Mouse (Mus musculus) regulatory T cell (primary cell): Measurements from ENCODE around the gene Sytl4.

Source experiments
- in situ Hi-C: fragments of 300-600 bp; cut with MboI, MseI; formaldehyde crosslinking; loops from one replicate; pipeline ENCODE4 v1.15.1; 2025; ENCODE audit warnings: high pct_unique_total_duplicates

The Sytl4 gene

DNA sequence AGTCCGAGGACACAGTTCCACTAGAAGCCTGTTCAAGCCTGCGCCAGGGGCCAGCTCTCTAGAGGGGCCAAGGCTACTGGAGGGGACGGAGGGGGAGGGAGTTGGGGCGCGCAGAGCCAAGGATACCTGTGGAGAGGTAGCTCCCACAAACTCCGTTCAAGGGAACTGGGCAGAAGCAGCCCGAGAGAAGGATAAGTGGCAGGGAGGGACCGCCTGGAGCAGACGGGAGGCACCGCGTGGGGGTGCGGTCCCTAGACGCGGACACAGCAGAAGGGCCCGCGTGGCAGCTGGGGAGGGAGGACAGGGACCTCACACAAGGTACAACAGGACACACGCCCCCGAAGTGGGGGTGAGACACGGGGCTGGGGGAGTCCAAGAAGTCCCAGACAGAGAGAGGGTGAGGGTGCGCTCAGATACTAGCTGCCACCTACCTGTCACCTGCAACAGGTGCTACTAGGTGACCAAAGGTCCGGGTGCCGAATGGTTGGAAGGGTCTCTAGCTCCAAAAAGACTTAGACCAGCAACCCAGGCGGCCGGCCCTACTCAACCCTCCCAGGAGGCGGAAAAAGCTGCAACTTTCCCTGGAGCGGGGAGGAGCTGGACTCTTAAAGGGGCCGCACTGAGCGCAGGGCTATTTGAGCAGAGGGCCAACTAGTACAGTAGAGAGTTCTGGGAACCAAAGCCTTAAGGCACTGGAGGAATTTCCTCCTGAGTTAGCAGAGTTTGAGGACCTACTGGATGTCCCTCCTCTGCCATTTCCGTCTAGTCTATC is at the start of gene Sytl4:
TSS of gene Sytl4 (minus strand) at position 582 of the 772 bp plus-strand sequence.
- in situ Hi-C loops, result no loop called here

DNA sequence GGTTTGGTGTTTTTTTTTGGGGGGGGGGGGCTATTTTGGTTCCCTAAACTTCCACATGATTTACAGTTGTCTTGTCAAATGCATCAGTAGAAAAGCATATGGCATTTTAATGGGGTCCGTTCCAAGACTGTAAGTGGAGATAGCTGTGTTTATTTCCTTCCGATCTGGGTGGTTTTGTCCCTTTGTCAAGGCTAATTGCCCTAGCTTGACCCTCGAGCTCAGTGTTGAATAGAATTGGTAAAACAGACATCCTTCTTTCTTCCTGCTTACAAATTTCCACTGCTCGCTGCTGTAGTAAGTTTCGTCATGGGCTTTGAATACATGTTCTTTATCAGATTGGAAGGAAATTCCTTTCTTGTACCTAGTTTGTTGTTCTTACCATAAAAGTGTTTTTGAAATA is 39.1 kb upstream of the Sytl4 start:
- in situ Hi-C loops, result no loop called here

DNA sequence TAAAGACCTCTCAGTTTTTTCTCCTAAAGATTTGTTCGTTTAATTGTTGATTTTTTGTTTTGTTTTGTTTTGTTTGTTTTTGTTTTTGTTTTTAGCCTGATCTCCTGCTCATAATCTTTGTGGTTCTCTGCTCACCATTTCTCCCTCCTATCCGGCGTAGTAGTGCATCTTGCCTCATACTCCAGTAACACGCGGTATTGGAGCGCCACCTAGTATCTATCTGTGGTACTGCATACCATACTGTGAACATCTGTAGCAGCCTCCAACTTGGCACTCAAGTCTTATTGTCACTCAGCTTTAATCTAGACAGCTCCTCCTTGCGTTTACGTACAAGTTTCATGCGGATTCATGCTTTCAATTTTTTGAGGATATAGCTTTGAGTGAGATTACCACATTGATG is 37.4 kb upstream of the Sytl4 start:
- in situ Hi-C loops, result loop anchor here (5.0 kb wide), 1 partner anchor 72 kb away; no protein-coding TSS in a partner anchor

DNA sequence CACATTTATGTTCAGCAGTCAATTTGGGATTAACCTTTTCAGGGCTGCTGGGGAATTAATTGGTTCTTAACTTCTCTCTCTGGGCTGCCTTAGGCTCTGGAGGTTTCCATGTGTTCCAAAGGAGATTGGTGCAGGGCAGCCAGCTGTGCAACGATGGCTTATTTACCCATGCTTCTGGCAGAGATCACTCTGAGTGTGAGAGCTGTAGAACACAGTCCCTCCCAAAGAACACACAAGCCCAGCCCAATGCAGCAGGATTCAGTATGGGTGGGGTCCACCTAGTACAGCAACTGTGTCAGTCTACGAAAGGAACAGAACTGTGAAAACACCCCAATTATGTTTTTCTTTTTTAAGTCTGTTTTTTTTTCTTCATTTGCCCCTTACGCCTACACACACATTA is 14.3 kb upstream of the Sytl4 start:
- in situ Hi-C loops, result no loop called here

DNA sequence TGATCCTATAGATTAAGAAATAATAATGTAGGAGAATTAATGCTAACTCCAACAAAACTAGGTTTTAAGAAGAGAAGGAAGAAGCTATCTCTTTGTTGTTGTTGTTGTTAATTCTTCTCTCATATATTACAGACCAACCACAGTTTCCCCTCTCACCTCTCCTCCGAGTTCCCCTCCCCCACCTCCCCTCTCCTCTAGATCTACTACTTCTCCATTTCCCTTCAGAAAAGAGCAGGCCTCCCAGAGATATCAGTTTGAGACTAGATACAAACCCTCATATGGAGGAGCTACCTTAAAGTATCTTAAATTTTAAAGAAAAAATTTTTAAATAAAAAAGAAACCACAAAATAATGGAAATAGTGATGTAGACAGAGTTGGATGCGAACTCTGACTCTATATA is 17.0 kb downstream of the Sytl4 start:
- in situ Hi-C loops, result no loop called here

DNA sequence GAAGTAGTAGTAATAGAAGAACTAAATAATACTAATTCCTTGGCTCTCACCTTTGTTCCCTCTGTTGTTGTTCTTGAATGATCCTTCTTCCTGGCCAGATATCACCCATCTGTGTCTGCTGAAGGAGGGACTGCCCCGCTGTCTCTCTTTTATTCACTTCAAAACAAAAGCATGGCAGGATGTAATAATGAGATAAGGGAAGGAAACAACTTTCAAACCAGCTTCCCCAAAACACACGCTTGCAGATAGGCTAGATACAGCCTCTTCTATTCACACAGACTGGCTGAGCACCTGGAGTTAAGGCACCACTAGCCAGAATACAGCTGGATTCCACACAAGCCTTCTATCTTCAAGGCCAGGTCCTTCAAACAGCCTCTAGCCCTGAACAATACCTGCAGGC is 21.0 kb downstream of the Sytl4 start:
- in situ Hi-C loops, result no loop called here

DNA sequence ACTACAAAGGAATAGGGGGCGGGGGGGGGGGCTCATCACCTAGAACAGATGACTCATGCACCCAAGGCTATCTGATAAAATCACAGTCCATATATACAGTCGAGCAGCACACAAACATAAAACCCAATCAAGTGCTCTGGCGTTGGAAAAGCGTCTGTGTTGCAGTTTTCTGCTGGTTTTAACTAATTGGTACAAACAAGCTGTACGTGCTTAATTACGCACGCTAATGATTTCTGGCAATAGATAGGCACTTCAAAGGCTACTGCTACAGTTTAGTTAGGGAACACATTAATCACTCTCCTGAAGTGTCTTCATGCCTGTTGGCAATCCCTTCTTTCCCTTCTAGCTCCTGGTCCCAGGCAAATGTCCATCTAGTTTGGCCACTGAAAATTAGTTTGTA is 27.0 kb downstream of the Sytl4 start:
- in situ Hi-C loops, result no loop called here

DNA sequence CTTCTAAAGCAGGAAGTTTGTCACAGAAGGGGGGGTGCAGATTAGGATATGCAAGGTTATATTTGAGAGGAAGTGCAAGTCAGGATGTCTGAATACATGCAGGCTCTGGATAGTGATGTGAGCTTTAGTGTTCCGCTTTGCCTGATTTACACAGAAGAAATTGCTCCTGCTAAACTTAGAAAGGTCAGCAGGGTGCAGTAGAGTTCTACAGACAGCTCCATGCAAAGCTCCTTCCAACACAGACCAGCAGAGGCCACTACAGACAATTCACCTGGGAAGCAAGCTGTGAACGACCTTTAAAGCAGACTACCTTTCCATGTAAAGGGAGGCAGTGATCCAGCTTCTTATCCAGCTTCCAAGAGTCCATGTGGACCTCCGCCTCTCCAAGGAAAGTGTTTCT is 34.2 kb downstream of the Sytl4 start:
- in situ Hi-C loops, result loop anchor here (5.0 to 10.0 kb wide), 2 partner anchors 70 to 597 kb away; partner anchors contain the start of gene Timm8a1

DNA sequence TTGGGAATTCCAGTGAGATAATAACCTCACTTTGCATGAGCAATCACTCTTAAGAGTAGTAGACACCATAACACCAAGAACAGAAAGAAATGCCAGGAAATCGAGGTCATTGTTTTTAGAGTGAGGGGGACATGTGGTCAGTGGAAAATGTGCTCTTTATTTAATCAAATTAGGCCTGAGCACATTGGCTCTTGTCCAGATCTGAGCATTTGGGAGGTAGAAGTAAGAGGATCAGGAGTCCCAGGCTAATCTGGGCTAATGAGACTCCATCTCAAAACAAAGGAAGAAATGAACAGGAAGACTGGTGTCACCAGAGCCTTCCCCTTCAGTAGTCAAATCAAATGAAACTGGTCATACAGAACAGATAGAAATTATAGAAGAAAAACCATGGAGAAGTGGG is 42.1 kb downstream of the Sytl4 start:
- in situ Hi-C loops, result no loop called here

DNA sequence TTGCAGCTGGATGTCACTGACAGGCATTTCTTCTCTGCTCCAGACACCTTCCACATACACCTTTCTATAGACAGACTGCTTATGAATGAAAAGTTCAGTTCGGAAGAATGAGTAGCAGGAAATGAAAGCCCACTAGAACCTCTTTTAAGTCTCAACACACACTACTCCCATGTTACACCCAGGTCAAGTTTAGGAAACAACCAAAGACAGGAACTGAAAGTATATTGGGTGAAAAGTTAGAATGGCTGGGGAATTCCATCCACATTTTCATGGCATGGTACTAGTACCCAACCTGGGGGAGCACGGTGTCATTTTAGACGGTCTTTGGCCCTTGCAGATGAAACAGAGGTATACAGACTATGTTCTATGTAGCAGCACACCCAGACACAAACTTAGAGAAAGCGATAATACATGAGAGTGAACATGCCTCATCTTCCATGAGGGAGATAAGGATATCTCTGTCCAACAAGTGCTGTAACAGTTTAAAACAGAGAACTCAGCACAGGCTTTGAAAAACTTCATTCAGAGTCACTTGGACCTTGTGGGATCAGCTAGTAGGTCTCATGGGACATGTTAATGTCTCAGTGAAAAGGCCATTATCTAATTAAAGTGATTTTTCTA is 44.9 kb downstream of the Sytl4 start:
- in situ Hi-C loops, result no loop called here

DNA sequence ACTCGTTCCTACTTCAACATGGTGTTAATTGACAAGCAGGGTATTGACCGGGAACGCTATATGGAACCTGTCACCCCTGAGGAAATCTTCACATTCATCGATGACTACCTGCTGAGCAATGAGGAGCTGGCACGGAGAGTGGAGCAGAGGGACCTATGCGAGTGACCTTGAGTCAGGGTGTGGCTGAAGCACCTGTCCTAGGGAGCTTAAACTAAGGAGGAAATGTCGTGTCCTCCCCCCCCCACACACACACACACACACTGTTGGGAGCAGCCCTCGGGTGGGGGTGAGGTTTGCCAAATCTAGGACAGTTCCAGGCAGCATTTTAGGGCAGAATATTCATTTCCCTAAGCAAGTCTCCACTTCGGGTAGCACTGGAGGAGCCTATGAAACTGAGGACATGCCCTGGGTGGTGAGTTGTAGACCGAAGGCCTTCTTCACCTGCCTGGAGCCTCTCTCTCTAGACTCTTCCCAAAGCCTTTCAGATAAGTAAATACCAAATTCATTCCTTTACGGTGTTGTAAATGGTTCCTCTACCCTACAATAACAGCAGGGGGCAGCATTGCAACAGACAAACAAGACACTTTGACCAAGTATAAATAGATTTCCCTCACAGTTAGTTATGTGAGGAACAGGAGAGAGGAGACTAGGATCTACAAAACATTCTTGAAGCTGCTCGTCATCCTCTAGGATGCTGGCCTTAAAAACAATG is 50.2 kb downstream of the Sytl4 start:
- in situ Hi-C loops, result no loop called here

DNA sequence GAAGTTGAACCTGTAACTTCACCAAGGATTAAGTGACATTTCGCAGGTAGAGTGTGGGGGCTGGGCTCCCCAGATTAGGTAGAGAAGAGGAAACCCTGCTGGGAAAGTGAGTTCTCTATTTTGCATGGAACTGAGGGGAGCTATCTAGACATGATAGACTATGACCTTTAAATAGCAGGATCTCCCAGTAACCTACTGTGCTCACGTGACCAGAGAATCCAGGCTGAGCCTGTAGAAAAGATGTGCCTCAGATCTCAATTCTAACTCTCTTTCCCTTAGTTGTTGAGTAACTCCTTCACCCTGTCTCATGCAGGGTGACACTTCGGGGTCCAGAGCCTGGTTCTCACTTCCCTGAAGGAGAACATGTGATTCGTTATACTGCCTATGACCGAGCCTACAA is 54.9 kb downstream of the Sytl4 start:
- in situ Hi-C loops, result no loop called here

DNA sequence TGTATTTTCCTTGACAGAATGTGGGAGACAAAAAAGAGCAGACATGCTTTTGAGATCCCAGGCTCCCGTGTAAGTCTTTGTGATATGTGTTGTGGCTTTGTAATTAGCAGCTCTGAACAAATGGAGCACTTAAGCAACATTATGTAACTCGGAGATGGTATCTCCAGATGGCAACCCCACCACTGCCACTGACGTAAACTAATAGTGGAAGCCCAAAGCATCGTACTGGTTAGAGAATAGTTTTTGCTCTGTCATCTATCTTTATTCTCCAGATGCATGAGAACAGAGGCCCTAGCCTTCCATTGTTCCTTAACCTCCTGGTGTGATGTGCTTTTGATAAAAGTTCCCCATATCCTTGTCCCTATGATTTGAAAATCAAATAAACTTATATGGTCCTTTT is 60.4 kb downstream of the Sytl4 start:
- in situ Hi-C loops, result no loop called here

DNA sequence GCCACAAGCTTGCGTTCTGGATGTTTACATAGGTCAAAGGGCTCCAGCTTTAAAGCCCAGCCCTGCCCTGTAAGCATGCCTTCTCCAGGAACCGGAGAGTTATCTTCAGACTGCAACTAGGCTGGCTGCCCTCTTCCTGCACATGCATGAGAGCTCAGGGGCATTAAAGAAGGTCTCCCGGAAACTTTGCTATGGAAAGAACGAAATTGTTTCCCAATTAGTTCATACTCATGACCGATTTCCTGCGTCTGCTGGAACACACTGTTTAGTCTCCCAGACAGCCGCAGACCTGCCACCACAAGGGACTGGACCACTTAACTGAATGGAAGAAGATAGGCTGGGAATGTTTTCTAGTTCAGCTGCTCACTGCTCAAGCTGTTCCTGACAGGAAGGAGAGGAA is 67.4 kb downstream of the Sytl4 start:
- in situ Hi-C loops, result no loop called here

DNA sequence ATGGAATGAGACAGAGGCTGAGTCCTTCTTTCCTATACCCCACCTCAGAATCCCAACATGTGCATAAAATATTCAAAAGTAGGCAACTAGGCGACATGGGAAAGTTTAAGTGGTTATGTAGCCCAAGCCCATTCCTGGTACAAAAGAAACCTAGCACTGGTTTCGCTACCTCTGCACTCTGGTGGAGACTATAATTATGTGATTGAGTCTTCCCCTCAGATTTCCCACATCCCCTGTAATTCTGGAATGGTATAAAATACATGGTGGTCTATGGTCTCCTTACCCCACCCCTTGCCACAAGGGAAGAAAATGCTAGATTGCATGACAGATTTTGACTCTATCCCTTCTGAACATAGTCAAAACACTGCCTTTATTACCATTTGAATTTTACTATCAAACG is 68.6 kb downstream of the Sytl4 start:
- in situ Hi-C loops, result no loop called here

DNA sequence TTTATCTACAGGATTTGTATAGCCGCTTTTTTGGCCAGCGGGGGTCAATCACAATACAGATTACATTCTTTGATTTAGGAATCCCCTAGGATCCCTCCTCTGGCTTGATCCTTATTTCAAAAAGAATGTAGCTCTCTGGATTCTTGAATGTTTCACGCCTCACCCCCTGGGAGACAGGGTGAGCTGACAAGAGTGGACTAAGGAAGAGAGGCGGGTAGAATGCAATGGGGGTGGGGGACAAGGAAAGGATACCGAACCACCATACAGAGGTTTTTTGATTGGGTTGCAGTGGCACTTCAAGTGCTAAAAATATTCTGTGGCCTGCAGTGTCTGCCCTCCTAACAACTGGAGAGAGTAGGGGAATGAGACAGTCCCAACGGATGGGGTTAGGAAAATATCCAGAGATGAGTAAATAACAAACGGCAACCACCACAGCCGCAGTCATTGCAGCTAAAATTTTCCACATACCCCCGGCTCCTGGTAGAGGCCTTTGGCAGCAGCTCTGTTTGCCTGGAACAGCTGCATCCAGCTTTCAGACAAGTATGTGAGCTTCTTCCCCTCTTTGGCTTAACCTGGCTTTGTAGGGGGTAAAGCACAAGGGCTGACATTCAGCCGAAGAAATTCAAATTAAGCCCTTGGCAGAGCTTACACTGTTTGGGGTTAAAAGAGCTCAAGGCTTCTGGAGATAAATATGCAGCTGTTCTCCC is 70.1 kb downstream of the Sytl4 start:
- in situ Hi-C loops, result no loop called here

DNA sequence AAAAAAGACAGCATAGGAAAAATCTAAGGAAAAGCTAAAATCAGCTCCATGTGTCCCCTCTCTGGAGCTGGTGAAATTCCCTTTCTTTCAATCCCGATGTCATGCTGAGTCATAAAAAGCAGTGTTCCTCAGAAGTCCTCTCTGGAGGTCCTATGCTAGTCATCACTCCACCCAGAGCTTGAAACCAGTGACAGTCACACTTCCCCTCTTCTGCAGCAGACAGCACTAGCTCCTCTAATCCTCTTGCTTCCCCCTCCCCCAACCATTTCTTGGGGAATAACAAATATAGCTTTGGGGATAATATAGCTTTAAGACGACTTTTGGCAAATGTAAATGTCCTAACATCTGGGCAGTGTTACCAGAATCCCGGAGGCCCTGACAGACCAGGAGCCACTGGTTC is 73.4 kb downstream of the Sytl4 start, which contains the start of gene Srpx2:
TSS of gene Srpx2 (plus strand) at position 166 of the 400 bp plus-strand sequence.
- in situ Hi-C loops, result no loop called here

DNA sequence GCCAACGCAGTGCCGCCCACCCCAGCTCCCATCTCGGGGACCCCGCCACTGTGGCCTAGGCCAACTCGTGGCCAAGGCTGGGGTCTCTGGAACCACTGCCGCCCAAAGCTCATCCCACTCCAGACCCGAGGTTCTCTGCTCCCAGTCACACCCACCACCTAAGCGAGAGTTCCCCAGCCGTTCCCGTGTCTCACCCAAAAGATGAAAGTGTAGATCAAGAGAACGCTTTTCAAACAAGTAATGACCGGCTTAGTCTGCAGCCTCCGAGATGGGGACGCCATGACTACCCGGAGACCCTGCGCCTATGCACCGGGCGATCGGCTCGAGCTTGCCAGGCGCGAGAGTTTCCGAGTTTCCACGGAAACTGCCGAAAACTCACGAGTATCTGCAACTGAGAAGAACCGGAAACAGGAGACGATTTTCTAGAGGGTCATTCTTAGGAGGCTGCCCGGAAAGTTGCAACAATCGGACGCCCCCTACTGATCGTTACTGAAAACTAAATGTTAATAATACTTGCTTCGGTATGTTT is 83.5 kb downstream of the Sytl4 start, which contains the start of gene Tspan6:
TSS of gene Tspan6 (minus strand) at position 416 of the 529 bp plus-strand sequence.
- in situ Hi-C loops, result no loop called here

DNA sequence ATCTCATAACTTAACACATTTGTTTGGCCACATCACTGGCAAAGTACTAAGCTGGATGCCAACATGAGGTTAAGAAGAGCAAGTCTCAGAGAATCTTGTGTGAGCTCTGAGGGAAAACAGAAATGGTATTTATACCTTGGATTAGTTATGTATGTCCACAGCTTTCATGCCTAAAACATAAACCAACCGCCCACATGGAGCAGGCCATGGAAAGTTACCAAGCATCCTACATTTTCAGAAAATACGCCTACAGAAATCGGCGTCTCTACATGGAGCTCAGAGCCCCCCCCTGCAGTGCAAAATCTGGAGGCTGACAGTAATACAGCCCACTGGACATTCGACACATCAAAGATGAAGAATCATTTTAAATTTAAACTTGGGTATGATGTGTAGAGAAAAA is 93.5 kb downstream of the Sytl4 start:
- in situ Hi-C loops, result no loop called here

DNA sequence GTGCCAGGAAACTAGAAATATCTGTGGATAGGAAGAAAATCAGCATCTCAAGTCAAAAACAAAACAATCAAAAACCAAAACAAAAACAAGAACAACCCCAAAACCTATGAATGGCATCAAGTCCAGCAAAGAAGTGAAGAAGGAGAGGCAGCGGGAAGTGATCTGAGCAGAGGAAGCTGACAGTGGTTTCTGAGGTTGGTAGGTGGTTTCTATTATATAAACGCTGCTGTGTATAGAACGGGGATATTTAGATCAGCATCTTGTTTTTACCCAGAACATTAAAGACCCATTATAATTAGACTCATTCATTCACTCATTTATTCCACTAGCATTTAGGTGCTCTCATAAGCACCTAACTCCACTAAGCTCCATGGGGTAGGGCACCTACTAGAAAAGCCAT is 94.3 kb downstream of the Sytl4 start:
- in situ Hi-C loops, result no loop called here
